Mouse (Mus musculus): ENCODE measurements at regions not wholly inside any gene's neighbourhood (a gene's known extent, or its start where the extent isn't known, plus 50 kb on each side); places are given as distances from the start of the nearest gene placed in this dataset.

- TF ChIP-seq CHD1 (IDR thresholded peaks at IDR 0.05; ENCODE audit: low read depth, low read length) = no peak
- TF ChIP-seq CTCF (IDR thresholded peaks at IDR 0.05 in 2 of 3, conservative IDR thresholded peaks at IDR 0.05 in 1 of 3; ENCODE audit: control insufficient read depth in 1 of 3, insufficient read depth in 1 of 3, low read depth in 2 of 3, low read length in 3 of 3, poor library complexity in 1 of 3, severe bottlenecking in 1 of 3) = no peak
These were observed 182.7 kb upstream of the Hnrnpa3 start for GRCm38 (mm10) chr2:75476350-75476749.

Data from MEL (cell line).